Mouse (Mus musculus) lung, postnatal 0 days (tissue): ENCODE results near the gene Tctn3. TPM values are rescaled to one million over a fixed set of nuclear protein-coding genes. Genes with fewer than 3 reads are reported as not detected.
A peak's percentile ranks its signal among the peaks of the same experiment; 100 is the strongest.

Experiments
- ATAC-seq: fragments of 200-750 bp; cut with Nextera tagmentation; 2 replicates; pipeline ENCODE4 v1.8.0; 2017; ENCODE audit warnings: moderate library complexity
- DNase-seq: peaks from one replicate; pipeline ENCODE4 v3.0.0-alpha.2; 2016; ENCODE audit warnings: low spot score
- H3K27ac ChIP-seq: fragments of 300-500 bp; sonication (generic); 2 replicates; pipeline ENCODE4 v1.5.1; 2014; ENCODE audit warnings: antibody characterized with exemption, mild to moderate bottlenecking, low read length, mixed read lengths
- H3K27me3 ChIP-seq: fragments of 300-500 bp; sonication (generic); replicated peaks from 2 replicates; pipeline ENCODE4 v1.6.1; 2014; ENCODE audit warnings: low read length, mixed read lengths; ENCODE audit not compliant: insufficient read depth
- H3K36me3 ChIP-seq: fragments of 300-500 bp; sonication (generic); 2 replicates; pipeline ENCODE4 v1.6.1; 2014; ENCODE audit warnings: low read length, mixed read lengths; ENCODE audit not compliant: insufficient read depth
- H3K4me1 ChIP-seq: fragments of 300-500 bp; sonication (generic); 2 replicates; pipeline ENCODE4 v1.6.1; 2014; ENCODE audit warnings: antibody characterized with exemption, low read depth, low read length, mixed read lengths; ENCODE audit not compliant: insufficient read depth
- H3K4me2 ChIP-seq: fragments of 300-500 bp; sonication (generic); replicated peaks from 2 replicates; pipeline ENCODE4 v1.6.1; 2014; ENCODE audit warnings: low read depth, mild to moderate bottlenecking, low read length, moderate library complexity, mixed read lengths
- H3K4me3 ChIP-seq: fragments of 300-500 bp; sonication (generic); 2 replicates; pipeline ENCODE4 v1.5.1; 2014; ENCODE audit warnings: low read depth, low read length
- H3K9ac ChIP-seq: fragments of 300-500 bp; sonication (generic); replicated peaks from 2 replicates; pipeline ENCODE4 v1.6.1; 2014; ENCODE audit warnings: low read depth, mild to moderate bottlenecking
- H3K9me3 ChIP-seq: fragments of 300-500 bp; sonication (generic); 2 replicates; pipeline ENCODE4 v1.6.1; 2016; ENCODE audit warnings: low read length, mixed read lengths
- CTCF ChIP-seq: IDR thresholded peaks from 2 replicates; pipeline ENCODE4 v1.5.1; 2016; ENCODE audit warnings: antibody characterized with exemption, mild to moderate bottlenecking
- EP300 ChIP-seq: IDR thresholded peaks from 2 replicates; pipeline ENCODE4 v1.6.1; 2016; ENCODE audit warnings: antibody characterized with exemption, mild to moderate bottlenecking, control low read depth
- WGBS: fragments of 180-500 bp; shearing (Covaris S2); extraction: QIAGEN DNeasy Blood & Tissue Kit; methylation state at CpG from one replicate; pipeline ENCODE4 v1.1.7; 2014; 5-methylcytosine and 5-hydroxymethylcytosine counted together
- polyA plus RNA-seq: library from polyadenylated mRNA; unstranded; fragments of >200 nt; fragmentation: Nextera tagmentation; extraction: Ambion mirVana; gene quantifications from 2 replicates; pipeline ENCODE4 v1.2.1, GENCODE M21; 2015

Gene Tctn3
- polyA plus RNA-seq, 1 experiment from 2014 or later = 7.8 TPM

DNA sequence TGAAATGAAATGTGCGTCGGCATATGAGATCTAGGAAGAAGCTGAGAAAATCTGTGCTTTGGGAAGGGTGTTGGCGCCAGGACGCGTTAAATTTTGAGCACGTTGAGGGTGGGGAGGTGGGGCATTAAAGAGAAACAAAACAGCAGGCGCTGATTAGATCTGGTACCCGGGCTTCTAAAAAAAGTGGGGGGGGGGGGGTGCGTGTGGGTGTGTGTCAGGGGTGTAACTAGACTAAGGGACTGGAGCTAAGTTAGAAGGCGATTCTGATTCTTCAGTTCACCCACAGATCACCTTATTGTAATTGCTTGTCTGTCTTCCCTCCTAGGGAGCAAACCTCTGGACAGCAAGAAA lies 22.5 kb downstream of the Tctn3 start:
- H3K4me3 ChIP-seq = peak overlapping the region; percentile 63
- H3K4me2 ChIP-seq = peak overlapping the region; percentile 91
- under 1% methylated on average over 10 of the region's 10 CpGs for WGBS
- DNase-seq (no peak), ATAC-seq (no peak)
- H3K27me3 ChIP-seq = no peaks in the 10 kb centered on the region
- H3K36me3 ChIP-seq = no peaks in the 10 kb centered on the region; the same call in 1 of the 2 replicates
- peak overlapping the region; percentile 28; the same call in 1 of the 2 replicates for H3K27ac ChIP-seq
- H3K9ac ChIP-seq = no peak overlapping the region
- H3K4me1 ChIP-seq = no peaks in the 10 kb centered on the region
- no peaks in the 10 kb centered on the region for H3K9me3 ChIP-seq
- TF ChIP-seq CTCF (no peak), EP300 (no peak)

GRCm38 (mm10) chr19:40588847-40589529 lies 23.0 kb downstream of the Tctn3 start:
- H3K4me3 ChIP-seq = peak overlapping the region; percentile 63
- H3K27me3 ChIP-seq = no peaks in the 10 kb centered on the region
- under 1% methylated on average over 18 of the region's 18 CpGs for WGBS
- H3K36me3 ChIP-seq = no peaks in the 10 kb centered on the region
- TF ChIP-seq EP300 (no peak), CTCF (peak; percentile 81)
- no peaks in the 10 kb centered on the region for H3K9me3 ChIP-seq
- H3K9ac ChIP-seq = 0 out of 2 replicates have a peak overlapping the region, but pooled peaks have one; percentile 5
- DNase-seq = peak; percentile 94
- peak; percentile 69 for ATAC-seq
- no peaks in the 10 kb centered on the region for H3K4me1 ChIP-seq
- peak overlapping the region; percentile 28; the same call in 1 of the 2 replicates for H3K27ac ChIP-seq
- peak overlapping the region; percentile 91 for H3K4me2 ChIP-seq

DNA sequence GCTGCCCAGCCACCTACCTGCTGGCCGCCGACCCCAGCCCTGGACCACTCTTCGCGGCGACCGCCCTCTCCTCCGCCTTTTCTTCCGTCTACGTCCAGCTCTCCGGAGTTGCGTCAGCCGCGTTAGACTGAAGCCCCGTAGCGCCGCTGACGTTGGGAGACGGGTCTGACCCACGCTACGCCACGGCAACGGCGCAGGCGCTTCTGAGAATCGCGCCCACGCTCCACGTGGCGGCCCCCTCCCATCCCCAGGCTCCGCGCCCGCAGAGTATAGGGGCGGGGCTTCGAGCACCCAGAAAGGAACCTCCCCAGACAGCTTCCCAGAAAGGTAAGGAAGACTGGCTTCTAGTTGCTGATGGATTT lies 23.8 kb downstream of the Tctn3 start, which contains the start of gene Aldh18a1:
Gene Aldh18a1 (minus strand): TSS at position 171 of the 362 bp plus-strand sequence.
- Histone ChIP-seq H3K9ac (0 out of 2 replicates have a peak within 1 kb of the TSS, but pooled peaks have one; percentile 5), H3K4me2 (peak within 1 kb of the TSS; percentile 91), H3K27me3 (no peaks in the 10 kb centered on the region), H3K4me3 (peak within 1 kb of the TSS; percentile 63), H3K9me3 (no peaks in the 10 kb centered on the region), H3K27ac (peak within 1 kb of the TSS; percentile 28; the same call in 1 of the 2 replicates), H3K36me3 (no peaks in the 10 kb centered on the region), H3K4me1 (no peaks in the 10 kb centered on the region)
- WGBS = under 1% methylated on average over 23 of the region's 34 CpGs
- DNase-seq = peak; percentile 94
- TF ChIP-seq EP300 (peak; percentile 17; the same call in 1 of the 2 replicates), CTCF (peak; percentile 33; the same call in 1 of the 2 replicates)
- peak; percentile 95 for ATAC-seq

GRCm38 (mm10) chr19:40587491-40588292 lies 24.3 kb downstream of the Tctn3 start:
- DNase-seq = peak; percentile 13
- H3K27me3 ChIP-seq = no peaks in the 10 kb centered on the region
- 2% methylated on average over 30 of the region's 30 CpGs for WGBS
- H3K9me3 ChIP-seq = no peaks in the 10 kb centered on the region
- peak; percentile 39 for ATAC-seq
- no peak for TF ChIP-seq EP300
- no peak for TF ChIP-seq CTCF
- H3K9ac ChIP-seq = no peak overlapping the region
- H3K36me3 ChIP-seq = no peaks in the 10 kb centered on the region
- no peaks in the 10 kb centered on the region for H3K4me1 ChIP-seq
- peak overlapping the region; percentile 91 for H3K4me2 ChIP-seq
- peak overlapping the region; percentile 63 for H3K4me3 ChIP-seq
- no peak overlapping the region for H3K27ac ChIP-seq

- H3K9me3 ChIP-seq = no peaks in the 10 kb centered on the region
- H3K36me3 ChIP-seq = no peaks in the 10 kb centered on the region
- ATAC-seq (no peak), DNase-seq (no peak)
- H3K27ac ChIP-seq = no peak overlapping the region
- H3K27me3 ChIP-seq = no peaks in the 10 kb centered on the region
- 58% methylated on average over 7 of the region's 7 CpGs for WGBS
- no peak overlapping the region for H3K9ac ChIP-seq
- H3K4me1 ChIP-seq = no peaks in the 10 kb centered on the region
- TF ChIP-seq CTCF (no peak), EP300 (no peak)
- no peak overlapping the region for H3K4me2 ChIP-seq
- H3K4me3 ChIP-seq = no peak overlapping the region
Observed at GRCm38 (mm10) chr19:40586908-40587307, 25.1 kb downstream of the Tctn3 start.

DNA sequence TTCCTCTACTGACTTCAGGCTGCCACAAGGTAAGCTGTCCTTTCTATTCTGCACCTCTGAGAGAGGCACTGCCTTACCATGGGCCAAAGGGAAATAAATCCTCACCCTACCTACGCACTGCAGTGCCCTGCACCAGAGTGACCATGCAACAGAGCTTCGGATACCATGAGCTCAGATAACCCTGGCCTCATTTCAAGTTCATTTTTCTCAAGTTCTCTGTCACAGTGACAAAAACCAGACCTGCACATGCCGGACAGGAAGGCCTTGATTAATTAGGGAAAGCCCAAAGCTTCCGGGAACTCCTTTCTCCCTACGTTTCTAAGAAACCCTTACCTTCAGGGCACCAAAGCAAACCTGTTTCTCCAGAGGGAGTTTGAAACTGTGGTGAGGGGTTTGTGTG lies 30.4 kb downstream of the Tctn3 start:
- Histone ChIP-seq H3K27ac (no peak overlapping the region), H3K9me3 (no peaks in the 10 kb centered on the region), H3K27me3 (no peaks in the 10 kb centered on the region), H3K4me2 (no peak overlapping the region), H3K36me3 (no peaks in the 10 kb centered on the region), H3K4me1 (no peaks in the 10 kb centered on the region), H3K9ac (no peak overlapping the region), H3K4me3 (no peak overlapping the region)
- ATAC-seq (no peak), DNase-seq (no peak)
- 63% methylated on average over 5 of the region's 5 CpGs for WGBS
- TF ChIP-seq CTCF = no peak
